Mouse (Mus musculus): ENCODE measurements around the gene Atf2. TPM values are rescaled to one million over a fixed set of nuclear protein-coding genes. Genes with fewer than 3 reads are reported as not detected.

The Atf2 gene
- polyA plus RNA-seq, 1 experiment from 2014 or later = 83.6 TPM

DNA sequence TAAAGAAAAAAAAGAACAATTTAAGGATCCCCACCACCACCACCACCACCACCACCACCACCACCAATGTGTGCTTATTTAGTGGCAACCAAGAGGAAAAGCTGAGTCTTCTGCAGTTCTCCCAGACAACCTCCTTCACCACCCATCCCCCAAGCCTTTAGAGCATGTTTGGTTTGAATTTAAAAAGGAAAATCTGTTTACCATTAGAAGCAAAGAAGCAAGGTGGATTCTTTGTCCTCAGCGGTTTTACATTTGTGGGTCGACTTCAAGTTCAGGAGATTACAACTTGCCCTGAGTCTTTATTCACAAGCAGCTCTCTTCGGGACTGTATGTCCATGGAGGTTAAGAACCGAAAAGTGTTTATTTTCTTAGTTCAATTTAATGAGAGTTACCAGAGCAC lies 115.5 kb downstream of the Atf2 start:
- Histone ChIP-seq H3K4me2 (ENCODE audit: low read depth, severe bottlenecking) (0 out of 2 replicates have a peak overlapping the region, but pooled peaks have one; percentile 10), H3K9me3 (ENCODE audit: control insufficient read depth, low read length) (no peaks in the 10 kb centered on the region), H3K4me3 (ENCODE audit: low read depth, low read length) (no peak overlapping the region), H3K27ac (replicated peaks; ENCODE audit: low read depth, low read length) (no peak overlapping the region; the same call in 1 of the 2 replicates), H3K36me3 (ENCODE audit: control insufficient read depth, insufficient read depth, low read length) (no peaks in the 10 kb centered on the region), H3K27me3 (ENCODE audit: control insufficient read depth, insufficient read depth, low read length) (no peaks in the 10 kb centered on the region), H3K4me1 (ENCODE audit: control insufficient read depth, insufficient read depth, low read length) (peaks cover 13% of the 10 kb centered on the region), H3K9ac (ENCODE audit: low read length) (no peak overlapping the region)
- no peak for ATAC-seq (ENCODE audit: insufficient number of reproducible peaks, low FRiP score, low TSS enrichment, low read depth)
- 15% methylated on average over 4 of the region's 4 CpGs for WGBS
- no peak for DNase-seq (ENCODE audit: low spot score)

DNA sequence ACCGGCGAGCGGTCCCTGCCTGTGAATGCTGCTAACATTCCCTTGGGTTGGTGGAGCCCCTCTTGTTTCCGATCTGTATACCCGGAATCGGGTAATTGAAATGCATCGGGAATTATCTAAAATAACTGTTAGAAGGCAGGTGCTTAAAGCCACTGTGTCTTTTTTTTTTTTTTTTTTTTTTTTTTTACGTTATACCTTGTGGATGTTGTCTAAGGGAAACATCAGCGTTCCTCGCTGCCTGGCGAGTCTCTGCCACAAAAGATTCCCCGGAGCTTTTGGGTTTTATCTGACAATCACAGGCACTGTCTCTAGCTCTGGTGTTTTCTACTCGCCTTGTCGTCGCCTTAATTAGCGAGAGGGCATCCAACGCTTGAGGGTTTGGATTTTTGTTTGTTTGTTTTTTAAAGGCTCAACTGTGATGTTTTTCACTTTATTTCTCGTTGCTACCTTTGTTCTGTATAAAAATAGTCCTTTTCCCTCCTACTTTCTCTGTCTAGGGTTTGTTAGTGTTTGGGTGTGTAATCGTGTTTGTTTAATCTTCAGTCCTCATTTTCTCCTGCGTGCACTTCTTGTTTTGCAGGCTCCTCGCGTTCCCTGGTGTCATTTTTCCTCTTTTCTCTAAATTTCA lies 116.6 kb downstream of the Atf2 start:
- no peak for ATAC-seq (ENCODE audit: insufficient number of reproducible peaks, low FRiP score, low TSS enrichment, low read depth)
- WGBS = under 1% methylated on average over 22 of the region's 22 CpGs
- no peak for DNase-seq (ENCODE audit: low spot score)
- H3K36me3 ChIP-seq (ENCODE audit: control insufficient read depth, insufficient read depth, low read length) = no peaks in the 10 kb centered on the region
- H3K4me3 ChIP-seq (ENCODE audit: low read depth, low read length) = peak overlapping the region; percentile 71
- H3K9me3 ChIP-seq (ENCODE audit: control insufficient read depth, low read length) = no peaks in the 10 kb centered on the region
- no peak overlapping the region for H3K27ac ChIP-seq (replicated peaks; ENCODE audit: low read depth, low read length)
- peak overlapping the region; percentile 56 for H3K4me2 ChIP-seq (ENCODE audit: low read depth, severe bottlenecking)
- H3K27me3 ChIP-seq (ENCODE audit: control insufficient read depth, insufficient read depth, low read length) = no peaks in the 10 kb centered on the region
- H3K9ac ChIP-seq (ENCODE audit: low read length) = peak overlapping the region; percentile 86
- H3K4me1 ChIP-seq (ENCODE audit: control insufficient read depth, insufficient read depth, low read length) = peaks cover 13% of the 10 kb centered on the region

DNA sequence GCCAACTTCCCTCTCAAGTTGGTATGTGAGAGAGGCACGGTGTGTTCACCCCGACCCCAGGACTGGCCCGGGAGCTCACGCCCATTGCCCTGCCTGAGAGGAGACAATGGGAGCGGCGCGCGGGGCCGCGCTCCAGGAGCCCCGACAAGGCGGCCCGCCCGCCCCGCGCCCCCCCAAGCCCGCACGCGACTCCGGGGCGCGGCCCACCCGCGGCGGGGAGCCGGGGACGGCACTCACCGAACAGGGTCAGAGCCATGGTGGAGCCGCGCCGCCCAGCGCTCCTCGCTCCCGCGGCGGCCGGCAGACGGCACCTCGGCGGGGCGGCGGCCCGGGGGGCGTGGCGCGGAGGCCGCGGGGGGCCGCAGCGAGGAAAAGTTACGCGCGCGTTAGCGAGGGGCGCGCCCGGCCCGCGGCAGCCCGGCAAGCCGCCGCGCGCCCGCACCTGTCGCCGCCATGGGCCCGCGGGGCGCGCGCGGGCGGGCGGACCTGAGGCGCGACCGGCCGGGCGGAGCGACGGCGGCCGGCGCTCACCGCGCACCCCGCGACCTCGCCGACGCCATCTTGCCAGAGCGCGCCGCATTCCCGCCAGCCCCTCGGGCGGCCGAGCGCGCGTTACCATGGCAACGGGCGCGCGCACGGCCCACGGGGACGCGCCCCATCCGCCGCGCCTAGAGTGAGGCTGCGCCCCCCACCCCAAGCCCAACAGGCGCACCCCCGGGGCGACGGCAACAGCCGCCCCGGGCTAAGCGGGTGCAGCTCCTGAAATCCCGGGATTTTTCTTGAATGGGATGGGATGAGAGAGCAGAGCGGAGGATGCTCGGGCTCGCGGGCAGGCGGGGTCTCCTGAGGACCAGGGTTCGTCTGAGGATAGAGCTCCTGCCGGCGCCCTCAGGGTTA lies 117.4 kb downstream of the Atf2 start, which contains the start of gene Chn1:
Chn1 (minus strand) TSS at position 561 of the 897 bp plus-strand sequence.
- Histone ChIP-seq H3K4me3 (ENCODE audit: low read depth, low read length) (peak within 1 kb of the TSS; percentile 71), H3K36me3 (ENCODE audit: control insufficient read depth, insufficient read depth, low read length) (no peaks in the 10 kb centered on the region), H3K9ac (ENCODE audit: low read length) (peak within 1 kb of the TSS; percentile 86), H3K27ac (replicated peaks; ENCODE audit: low read depth, low read length) (peak within 1 kb of the TSS; percentile 82), H3K27me3 (ENCODE audit: control insufficient read depth, insufficient read depth, low read length) (no peaks in the 10 kb centered on the region), H3K4me2 (ENCODE audit: low read depth, severe bottlenecking) (peak within 1 kb of the TSS; percentile 56), H3K9me3 (ENCODE audit: control insufficient read depth, low read length) (no peaks in the 10 kb centered on the region), H3K4me1 (ENCODE audit: control insufficient read depth, insufficient read depth, low read length) (peaks cover 13% of the 10 kb centered on the region)
- WGBS = under 1% methylated on average over 74 of the region's 131 CpGs
- ATAC-seq (ENCODE audit: insufficient number of reproducible peaks, low FRiP score, low TSS enrichment, low read depth) (peak; percentile 93), DNase-seq (ENCODE audit: low spot score) (peak; percentile 87)

DNA sequence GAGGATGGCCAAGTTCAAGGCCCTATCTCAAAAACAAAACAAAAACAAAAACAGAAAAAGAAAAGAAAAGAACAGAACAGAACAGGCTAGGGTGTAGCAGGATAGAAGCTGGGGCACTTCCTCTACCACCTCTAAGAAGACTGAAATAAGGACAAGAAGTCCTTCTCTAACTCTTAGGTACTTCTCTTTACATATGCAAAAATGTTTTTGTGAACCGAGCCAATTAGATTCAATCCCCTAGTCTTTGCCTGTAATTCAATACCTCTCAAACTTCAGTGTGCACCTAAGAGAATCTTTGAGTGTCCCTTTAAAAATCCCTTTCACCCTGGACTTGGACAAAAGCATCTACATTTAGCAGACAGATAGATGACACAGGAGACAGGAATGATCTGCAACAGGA lies 119.5 kb downstream of the Atf2 start:
- H3K27me3 ChIP-seq (ENCODE audit: control insufficient read depth, insufficient read depth, low read length) = no peaks in the 10 kb centered on the region
- H3K4me3 ChIP-seq (ENCODE audit: low read depth, low read length) = no peak overlapping the region
- H3K9me3 ChIP-seq (ENCODE audit: control insufficient read depth, low read length) = no peaks in the 10 kb centered on the region
- ATAC-seq (ENCODE audit: insufficient number of reproducible peaks, low FRiP score, low TSS enrichment, low read depth) = no peak
- H3K9ac ChIP-seq (ENCODE audit: low read length) = no peak overlapping the region
- no peak for DNase-seq (ENCODE audit: low spot score)
- H3K27ac ChIP-seq (replicated peaks; ENCODE audit: low read depth, low read length) = no peak overlapping the region
- H3K36me3 ChIP-seq (ENCODE audit: control insufficient read depth, insufficient read depth, low read length) = no peaks in the 10 kb centered on the region
- H3K4me2 ChIP-seq (ENCODE audit: low read depth, severe bottlenecking) = peak overlapping the region; percentile 56
- 16% methylated on average over 1 of the region's 1 CpGs for WGBS
- peaks cover 13% of the 10 kb centered on the region for H3K4me1 ChIP-seq (ENCODE audit: control insufficient read depth, insufficient read depth, low read length)

DNA sequence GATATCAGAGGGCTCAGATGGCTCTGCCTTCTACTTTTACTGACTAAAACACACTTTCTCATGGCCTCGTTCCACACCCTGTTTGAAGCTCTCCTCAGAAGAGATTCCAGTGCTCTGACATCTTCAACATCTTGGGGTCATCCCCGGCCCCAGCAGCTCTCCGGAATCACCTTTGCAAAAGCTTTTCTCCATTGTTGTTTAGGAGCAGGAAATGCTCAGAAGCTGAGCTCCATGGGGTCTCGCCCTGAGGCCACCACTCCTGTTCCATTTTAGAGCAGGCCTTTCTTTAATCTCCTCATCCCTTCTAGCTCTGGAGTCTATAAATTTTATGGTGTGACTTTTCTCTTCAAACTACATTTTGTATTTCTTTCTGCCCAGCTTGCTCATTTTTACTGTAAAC lies 123.8 kb downstream of the Atf2 start:
- no peak overlapping the region for H3K27ac ChIP-seq (replicated peaks; ENCODE audit: low read depth, low read length)
- no peak overlapping the region for H3K4me3 ChIP-seq (ENCODE audit: low read depth, low read length)
- ATAC-seq (ENCODE audit: insufficient number of reproducible peaks, low FRiP score, low TSS enrichment, low read depth) = no peak
- H3K9ac ChIP-seq (ENCODE audit: low read length) = no peak overlapping the region
- H3K4me2 ChIP-seq (ENCODE audit: low read depth, severe bottlenecking) = no peak overlapping the region
- H3K9me3 ChIP-seq (ENCODE audit: control insufficient read depth, low read length) = no peaks in the 10 kb centered on the region
- 58% methylated on average over 4 of the region's 4 CpGs for WGBS
- no peak for DNase-seq (ENCODE audit: low spot score)
- H3K27me3 ChIP-seq (ENCODE audit: control insufficient read depth, insufficient read depth, low read length) = no peaks in the 10 kb centered on the region
- peaks cover 5% of the 10 kb centered on the region for H3K4me1 ChIP-seq (ENCODE audit: control insufficient read depth, insufficient read depth, low read length)
- H3K36me3 ChIP-seq (ENCODE audit: control insufficient read depth, insufficient read depth, low read length) = no peaks in the 10 kb centered on the region

Other genes with a start within 250 kb of the Atf2 start
- gene Chn1, start 117.3 kb downstream of the Atf2 start, polyA plus RNA-seq (2014; fragmentation: Nextera tagmentation; extraction: Ambion mirVana) = 47.5 and 55.3 TPM in 2 replicates
- 984 and 1,028 TPM in 2 replicates for gene Atp5g3, start 18.7 kb upstream of the Atf2 start, polyA plus RNA-seq (2014; fragmentation: Nextera tagmentation; extraction: Ambion mirVana)